Mouse (Mus musculus) spleen, adult 18-20 months (tissue): ENCODE measurements around the gene Polr3a.
"Not testable (repeated sequence)": the region's sequence is repeated elsewhere in the genome, so short reads cannot be mapped to it uniquely, and the experiment has no call there.

Experiments used
- DNase-seq, 2 experiments: peaks; one replicate each; pipeline ENCODE4 v3.0.0; 2022; ENCODE audit warnings: mixed read lengths in 2 of 2

Polr3a gene

DNA sequence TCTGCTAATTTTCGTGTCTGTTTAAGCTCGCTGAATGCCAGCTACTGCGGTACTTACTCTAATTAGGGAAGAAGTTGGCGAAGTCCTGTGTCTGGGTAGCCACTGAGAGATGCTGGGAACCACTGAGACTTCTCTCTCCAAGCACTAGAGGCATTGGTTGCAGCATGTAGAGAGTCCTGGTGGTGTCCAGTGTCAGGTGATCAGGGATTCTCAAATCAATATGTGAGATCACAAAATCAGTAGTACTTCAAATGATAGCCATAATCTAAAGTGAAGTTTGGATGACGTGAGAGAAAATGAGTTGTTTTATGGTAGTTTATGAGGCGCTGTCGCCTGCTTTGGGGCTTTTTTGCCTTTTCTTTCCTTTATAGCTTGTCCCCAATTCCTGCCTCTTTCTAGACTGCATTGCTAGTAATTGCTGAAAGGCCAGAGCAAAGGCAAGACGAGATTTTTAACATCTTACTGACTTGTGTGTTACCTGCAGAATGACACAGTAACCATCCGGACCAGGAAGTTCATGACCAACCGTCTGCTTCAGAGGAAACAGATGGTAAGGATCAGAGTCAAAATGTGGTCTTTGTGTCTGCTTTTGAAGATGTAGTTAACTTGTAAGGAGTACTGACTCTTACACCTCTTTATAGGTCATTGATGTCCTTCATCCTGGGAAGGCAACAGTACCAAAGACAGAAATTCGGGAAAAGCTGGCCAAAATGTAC is 4.6 kb upstream of the Polr3a start:
- DNase-seq = no peak

DNA sequence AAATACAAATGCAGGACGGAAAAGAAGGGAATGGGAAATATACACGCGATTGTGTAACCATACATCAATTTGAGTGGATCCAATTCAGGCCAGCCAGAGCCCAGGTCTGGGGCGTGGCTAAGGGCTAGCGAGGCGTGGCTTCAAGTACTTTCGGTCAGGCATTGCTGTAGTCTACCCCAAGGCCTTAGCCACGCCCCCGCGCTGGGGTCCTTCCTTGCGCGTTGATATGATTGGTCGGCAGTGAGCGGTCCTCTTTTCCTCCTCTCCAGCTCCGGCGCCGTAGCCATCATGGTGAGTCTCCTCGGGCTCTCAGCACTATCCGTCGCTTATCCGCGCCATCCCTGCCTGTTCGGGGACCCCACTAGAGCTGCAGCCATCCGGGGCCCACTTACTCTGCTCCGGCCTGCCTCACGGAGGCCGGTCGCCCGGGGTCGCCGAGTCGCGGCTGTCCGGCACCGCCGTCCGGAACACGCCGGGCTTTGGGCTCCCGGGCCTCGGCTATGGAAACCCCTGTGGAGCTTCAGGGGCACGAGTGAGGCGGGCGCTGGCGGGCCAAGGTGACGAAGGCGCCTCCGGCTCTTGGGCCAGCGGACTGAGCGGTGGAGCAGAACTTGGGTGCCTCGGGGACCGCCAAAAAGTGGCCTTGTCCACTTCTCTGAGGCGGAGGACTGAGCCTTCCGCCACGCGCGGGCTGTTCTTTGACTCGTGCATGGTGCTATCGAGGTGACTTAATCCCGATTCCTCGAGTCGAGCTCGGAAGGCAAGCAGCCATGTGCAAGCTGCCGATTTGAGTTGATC is 3.8 kb upstream of the Polr3a start:
- DNase-seq = peak; percentile 93 to 96

DNA sequence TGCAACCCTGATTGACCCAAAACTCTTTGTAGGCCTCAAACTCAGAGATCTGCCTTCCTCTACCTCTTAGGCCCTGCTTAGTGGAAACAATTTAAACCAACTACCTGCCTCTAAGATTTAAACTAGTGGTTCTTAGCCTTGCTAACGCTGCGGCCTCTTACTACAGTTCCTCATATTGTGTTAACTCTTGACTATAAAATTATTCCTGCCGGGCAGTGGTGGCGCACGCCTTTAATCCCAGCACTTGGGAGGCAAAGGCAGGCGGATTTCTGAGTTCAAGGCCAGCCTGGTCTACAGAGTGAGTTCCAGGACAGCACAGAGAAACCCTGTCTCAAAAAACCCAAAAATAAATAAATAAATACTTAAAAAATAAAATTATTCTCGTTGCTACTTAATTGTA is 2.9 kb upstream of the Polr3a start:
- DNase-seq = not testable (repeated sequence)

DNA sequence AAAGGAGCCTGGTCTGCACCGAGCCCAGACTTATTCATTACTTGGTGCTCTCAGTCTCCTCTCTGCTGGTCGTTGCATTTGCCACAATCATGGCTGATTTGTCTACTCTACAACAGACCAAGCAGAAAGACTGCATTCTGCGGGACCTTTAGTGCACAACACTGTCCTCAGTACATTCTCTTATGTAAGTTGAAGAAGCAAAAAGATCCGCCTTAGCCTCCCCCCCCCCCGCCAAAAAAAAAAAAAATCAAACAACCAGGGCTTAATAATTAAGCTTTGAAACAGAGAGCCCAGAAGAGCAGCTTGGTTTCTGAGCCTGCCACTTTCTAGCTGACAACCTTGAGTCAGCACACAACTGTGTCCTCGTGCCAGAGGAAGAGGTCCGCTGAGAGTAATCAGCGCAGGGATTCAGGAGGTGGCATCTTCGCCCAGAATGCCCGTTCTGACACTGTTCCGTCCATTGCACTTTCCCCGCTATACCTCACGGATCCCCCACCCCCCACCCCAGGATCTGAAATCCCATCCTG is 554 bp downstream of the Polr3a start:
- DNase-seq = no peak

DNA sequence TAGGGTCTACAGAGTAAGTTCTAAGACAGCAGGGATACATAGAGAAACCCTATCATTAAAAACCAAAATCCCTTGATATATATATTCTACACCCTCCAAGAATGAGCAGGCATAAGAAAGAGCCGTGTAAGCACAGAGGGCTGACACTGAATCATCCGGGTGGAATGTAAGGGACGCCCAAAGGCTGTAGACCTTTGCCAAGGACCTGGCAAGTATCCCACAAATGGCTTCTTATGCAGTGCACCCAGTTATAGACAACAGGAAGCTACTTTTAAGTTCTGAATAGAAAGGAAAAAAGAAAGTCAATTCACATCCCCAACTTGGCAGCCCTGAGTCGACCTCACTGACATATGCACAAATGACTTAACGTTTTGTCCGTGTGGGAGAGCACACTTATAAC is 18.1 kb downstream of the Polr3a start:
- DNase-seq = no peak

DNA sequence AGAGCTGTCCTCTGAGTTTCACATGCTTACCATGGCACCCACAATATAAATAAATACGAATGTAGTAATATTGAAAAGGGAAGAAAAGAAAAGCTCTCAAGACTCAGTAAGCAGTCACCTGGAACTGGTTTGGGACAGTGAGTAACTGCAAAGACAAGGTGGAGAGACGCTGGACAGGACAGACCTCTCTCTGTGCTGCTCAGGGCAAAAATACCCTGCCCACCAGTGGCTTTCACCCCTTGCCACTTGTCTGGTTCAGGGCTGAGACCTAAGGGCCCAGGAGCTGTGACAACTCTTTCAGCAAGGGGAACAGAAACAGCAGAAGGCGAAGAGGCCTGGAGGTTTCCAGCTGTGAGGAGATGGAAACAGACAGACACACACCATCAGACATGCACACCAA is 28.7 kb downstream of the Polr3a start:
- DNase-seq = no peak

DNA sequence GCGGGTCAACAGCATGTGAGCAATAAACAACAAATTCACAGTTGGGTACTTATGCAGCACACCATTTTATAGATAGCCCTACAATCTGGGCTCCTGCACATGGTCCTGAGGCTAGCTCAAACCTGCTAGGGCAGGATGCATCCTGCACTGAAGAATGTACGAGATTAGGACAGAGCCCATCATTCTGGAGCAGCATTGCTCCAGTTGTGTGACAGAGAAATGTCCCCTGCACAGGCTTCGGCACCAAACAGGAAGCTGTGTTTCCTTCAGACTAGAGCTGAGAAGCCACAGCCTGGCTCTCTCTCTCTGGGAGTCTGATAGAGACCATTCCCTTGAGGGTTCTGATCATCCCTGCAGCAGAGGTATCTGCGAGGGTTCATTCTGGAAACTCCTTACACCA is 43.3 kb downstream of the Polr3a start:
- not testable (repeated sequence) for DNase-seq
